Mouse (Mus musculus): Measurements from ENCODE around the gene Hoxd13. TPM values are rescaled to one million over a fixed set of nuclear protein-coding genes. Genes with fewer than 3 reads are reported as not detected.
A peak's percentile ranks its signal among the peaks of the same experiment; 100 is the strongest.

Hoxd13 gene
- 0.10 TPM in 1 of 2 replicates, not detected in the other for polyA plus RNA-seq (2015; fragmentation: Nextera tagmentation; extraction: Ambion mirVana)

GRCm38 (mm10) chr2:74667842-74668357 lies at the start of gene Hoxd13:
Hoxd13 (plus strand) TSS chr2:74668310.
- peaks cover 13% of the 10 kb centered on the region for H3K4me1 ChIP-seq (replicated peaks; ENCODE audit: insufficient read depth, low read length)
- H3K36me3 ChIP-seq (ENCODE audit: insufficient read depth, low read length): no peaks in the 10 kb centered on the region
- ATAC-seq (replicated peaks; ENCODE audit: low FRiP score, low read depth) (peak; percentile 49), DNase-seq (ENCODE audit: low spot score) (no peak)
- H3K9ac ChIP-seq (ENCODE audit: low read depth, low read length): peak within 1 kb of the TSS; percentile 35; the same call in 1 of the 2 replicates
- no peaks in the 10 kb centered on the region for H3K9me3 ChIP-seq (replicated peaks; ENCODE audit: low read length)
- WGBS: under 1% methylated on average over 29 of the region's 51 CpGs
- peak within 1 kb of the TSS; percentile 77 for H3K4me2 ChIP-seq (ENCODE audit: low read length)
- H3K27ac ChIP-seq: no peak within 1 kb of the TSS
- TF ChIP-seq CTCF (IDR thresholded peaks at IDR 0.05; ENCODE audit: low read depth): no peak
- H3K4me3 ChIP-seq (replicated peaks; ENCODE audit: low read depth, low read length): peak within 1 kb of the TSS; percentile 42
- peaks cover 83% of the 10 kb centered on the region for H3K27me3 ChIP-seq (ENCODE audit: insufficient read depth, low read length)

GRCm38 (mm10) chr2:74619676-74620246 lies 48.3 kb upstream of the Hoxd13 start:
- H3K4me3 ChIP-seq (replicated peaks; ENCODE audit: low read depth, low read length): no peak overlapping the region
- no peak overlapping the region for H3K27ac ChIP-seq
- H3K9me3 ChIP-seq (replicated peaks; ENCODE audit: low read length): no peaks in the 10 kb centered on the region
- no peaks in the 10 kb centered on the region for H3K36me3 ChIP-seq (ENCODE audit: insufficient read depth, low read length)
- no peaks in the 10 kb centered on the region for H3K27me3 ChIP-seq (ENCODE audit: insufficient read depth, low read length)
- no peak overlapping the region for H3K4me2 ChIP-seq (ENCODE audit: low read length)
- H3K4me1 ChIP-seq (replicated peaks; ENCODE audit: insufficient read depth, low read length): no peaks in the 10 kb centered on the region
- WGBS: 74% methylated on average over 3 of the region's 3 CpGs
- DNase-seq (ENCODE audit: low spot score) (no peak), ATAC-seq (replicated peaks; ENCODE audit: low FRiP score, low read depth) (no peak)
- H3K9ac ChIP-seq (ENCODE audit: low read depth, low read length): no peak overlapping the region
- TF ChIP-seq CTCF (IDR thresholded peaks at IDR 0.05; ENCODE audit: low read depth): no peak

DNA sequence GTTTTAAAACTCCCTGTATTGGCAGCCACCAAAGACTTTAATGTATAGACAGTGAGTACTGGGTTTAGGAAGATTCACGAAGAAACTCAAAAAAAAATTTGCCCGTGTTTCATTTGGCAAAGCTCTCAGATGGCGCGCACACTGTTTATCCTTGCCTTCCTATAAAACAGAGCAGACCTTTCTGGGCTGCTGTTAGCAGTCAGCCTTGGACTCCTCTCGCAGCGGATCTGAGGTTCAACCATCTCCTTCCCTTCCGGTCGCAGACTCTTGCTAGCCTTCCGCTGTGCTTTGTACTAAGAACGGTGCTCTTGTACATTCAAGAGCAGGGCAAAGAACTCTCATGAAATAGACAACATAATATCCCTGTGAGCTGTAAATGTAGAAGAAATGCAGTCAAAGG lies 47.7 kb upstream of the Hoxd13 start:
- 87% methylated on average over 10 of the region's 10 CpGs for WGBS
- Histone ChIP-seq H3K9me3 (replicated peaks; ENCODE audit: low read length) (no peaks in the 10 kb centered on the region), H3K4me1 (replicated peaks; ENCODE audit: insufficient read depth, low read length) (no peaks in the 10 kb centered on the region), H3K27ac (no peak overlapping the region), H3K4me2 (ENCODE audit: low read length) (no peak overlapping the region), H3K9ac (ENCODE audit: low read depth, low read length) (no peak overlapping the region), H3K36me3 (ENCODE audit: insufficient read depth, low read length) (no peaks in the 10 kb centered on the region), H3K4me3 (replicated peaks; ENCODE audit: low read depth, low read length) (no peak overlapping the region), H3K27me3 (ENCODE audit: insufficient read depth, low read length) (no peaks in the 10 kb centered on the region)
- DNase-seq (ENCODE audit: low spot score) (no peak), ATAC-seq (replicated peaks; ENCODE audit: low FRiP score, low read depth) (no peak)
- TF ChIP-seq CTCF (IDR thresholded peaks at IDR 0.05; ENCODE audit: low read depth): no peak

DNA sequence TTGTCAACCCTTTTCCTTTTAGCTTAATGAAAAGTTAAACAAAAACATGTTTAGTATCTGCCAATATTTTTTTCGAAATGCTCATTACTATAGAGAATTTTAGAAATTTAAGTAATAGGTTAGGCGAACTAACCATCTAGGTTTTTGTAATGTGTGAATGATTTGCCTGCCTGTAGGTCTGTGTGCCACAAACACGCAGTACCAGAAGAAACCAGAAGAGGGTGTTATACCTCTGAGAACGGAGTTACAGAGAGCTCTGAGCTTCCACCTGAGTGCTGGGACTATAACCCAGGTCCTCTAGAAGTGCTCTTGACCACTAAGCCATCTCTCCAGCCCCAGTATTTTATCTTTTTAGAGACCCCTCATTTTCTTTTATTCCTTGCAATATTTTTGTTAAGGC lies 32.7 kb upstream of the Hoxd13 start:
- no peaks in the 10 kb centered on the region for H3K36me3 ChIP-seq (ENCODE audit: insufficient read depth, low read length)
- DNase-seq (ENCODE audit: low spot score) (no peak), ATAC-seq (replicated peaks; ENCODE audit: low FRiP score, low read depth) (no peak)
- H3K4me2 ChIP-seq (ENCODE audit: low read length): no peak overlapping the region
- 72% methylated on average over 4 of the region's 4 CpGs for WGBS
- H3K9ac ChIP-seq (ENCODE audit: low read depth, low read length): no peak overlapping the region
- H3K27me3 ChIP-seq (ENCODE audit: insufficient read depth, low read length): no peaks in the 10 kb centered on the region
- no peak overlapping the region for H3K27ac ChIP-seq
- no peaks in the 10 kb centered on the region for H3K9me3 ChIP-seq (replicated peaks; ENCODE audit: low read length)
- no peak for TF ChIP-seq CTCF (IDR thresholded peaks at IDR 0.05; ENCODE audit: low read depth)
- no peaks in the 10 kb centered on the region for H3K4me1 ChIP-seq (replicated peaks; ENCODE audit: insufficient read depth, low read length)
- no peak overlapping the region for H3K4me3 ChIP-seq (replicated peaks; ENCODE audit: low read depth, low read length)

- Histone ChIP-seq H3K27me3 (ENCODE audit: insufficient read depth, low read length) (peaks cover 22% of the 10 kb centered on the region), H3K9me3 (replicated peaks; ENCODE audit: low read length) (no peaks in the 10 kb centered on the region), H3K4me2 (ENCODE audit: low read length) (no peak overlapping the region), H3K9ac (ENCODE audit: low read depth, low read length) (no peak overlapping the region), H3K4me1 (replicated peaks; ENCODE audit: insufficient read depth, low read length) (no peaks in the 10 kb centered on the region), H3K4me3 (replicated peaks; ENCODE audit: low read depth, low read length) (no peak overlapping the region), H3K27ac (no peak overlapping the region), H3K36me3 (ENCODE audit: insufficient read depth, low read length) (no peaks in the 10 kb centered on the region)
- DNase-seq (ENCODE audit: low spot score) (no peak), ATAC-seq (replicated peaks; ENCODE audit: low FRiP score, low read depth) (no peak)
- 27% methylated on average over 5 of the region's 5 CpGs for WGBS
- TF ChIP-seq CTCF (IDR thresholded peaks at IDR 0.05; ENCODE audit: low read depth): no peak
Measured at GRCm38 (mm10) chr2:74642431-74642830, 25.7 kb upstream of the Hoxd13 start.

GRCm38 (mm10) chr2:74645631-74646030 lies 22.5 kb upstream of the Hoxd13 start:
- no peak for DNase-seq (ENCODE audit: low spot score)
- H3K36me3 ChIP-seq (ENCODE audit: insufficient read depth, low read length): no peaks in the 10 kb centered on the region

More at GRCm38 (mm10) chr2:74645631-74646030, 22.5 kb upstream of the Hoxd13 start:
- no peak overlapping the region for H3K9ac ChIP-seq (ENCODE audit: low read depth, low read length)
- no peak overlapping the region for H3K4me2 ChIP-seq (ENCODE audit: low read length)
- peaks cover 52% of the 10 kb centered on the region for H3K27me3 ChIP-seq (ENCODE audit: insufficient read depth, low read length)
- 86% methylated on average over 3 of the region's 3 CpGs for WGBS
- no peak for ATAC-seq (replicated peaks; ENCODE audit: low FRiP score, low read depth)
- H3K4me1 ChIP-seq (replicated peaks; ENCODE audit: insufficient read depth, low read length): 0 out of 2 replicates have a peak, but pooled peaks cover 3% of the 10 kb centered on the region
- H3K4me3 ChIP-seq (replicated peaks; ENCODE audit: low read depth, low read length): no peak overlapping the region
- TF ChIP-seq CTCF (IDR thresholded peaks at IDR 0.05; ENCODE audit: low read depth): no peak
- H3K27ac ChIP-seq: no peak overlapping the region
- H3K9me3 ChIP-seq (replicated peaks; ENCODE audit: low read length): no peaks in the 10 kb centered on the region

Measured in kidney, postnatal 0 days (tissue).